Mouse (Mus musculus): Measurements from ENCODE around the gene Faf1.

Faf1 gene

DNA sequence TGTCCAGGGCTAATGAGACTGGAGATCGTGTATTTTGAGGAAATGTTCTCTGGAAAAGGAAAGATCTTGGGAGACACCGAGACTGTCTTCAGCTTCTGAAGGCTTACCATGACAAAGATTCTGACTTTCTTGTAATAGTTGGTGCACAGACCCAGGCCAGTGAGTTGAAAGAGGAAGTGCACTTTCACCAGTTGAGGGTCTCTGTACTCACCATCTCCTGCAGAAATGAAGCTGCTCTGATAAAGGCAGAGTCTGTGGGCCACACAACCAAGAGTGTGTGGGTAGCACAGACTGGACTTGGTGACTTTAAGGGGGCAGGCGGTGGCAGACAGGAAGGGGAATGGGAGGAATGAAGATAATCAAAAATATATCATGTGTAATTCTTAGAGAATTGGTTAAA lies 260.2 kb downstream of the Faf1 start:
- no peak for DNase-seq

DNA sequence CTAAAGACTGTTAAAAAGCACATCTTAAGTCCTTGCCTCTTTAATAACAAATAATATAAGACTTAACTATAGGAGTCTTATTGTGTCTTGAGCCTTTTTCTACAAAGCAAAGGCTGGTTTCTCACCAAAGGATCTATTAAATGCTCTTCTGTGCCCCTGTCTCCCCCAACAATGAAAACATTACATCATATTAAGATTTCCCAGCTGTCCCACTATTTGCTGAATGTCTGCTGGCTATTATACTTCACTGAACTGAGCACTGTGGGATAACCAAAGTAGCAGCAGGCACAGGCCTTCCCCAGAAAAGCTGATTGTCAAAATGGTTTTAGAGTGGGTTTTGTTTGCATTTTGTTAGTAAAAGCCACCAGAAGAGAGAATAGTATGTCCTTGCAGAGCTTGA lies 262.9 kb downstream of the Faf1 start:
- DNase-seq = no peak

DNA sequence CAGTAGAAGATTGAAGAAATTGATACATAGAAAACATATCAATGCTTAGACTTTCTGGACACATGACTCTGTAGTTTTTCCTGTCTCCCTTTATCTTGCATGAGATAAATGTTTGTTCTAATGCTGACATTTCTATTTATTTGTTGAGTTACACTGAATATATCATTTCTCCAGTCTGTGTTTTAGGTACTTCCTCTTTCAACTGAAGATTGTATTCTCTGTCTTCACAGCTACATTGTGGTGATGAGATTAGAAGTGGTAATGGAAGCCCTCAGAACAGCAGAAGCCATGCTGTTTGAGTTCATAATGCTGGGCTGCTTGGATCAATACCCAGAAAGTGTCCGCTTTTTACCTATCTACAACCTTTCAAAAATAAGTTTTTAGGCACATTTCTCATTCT lies 269.2 kb downstream of the Faf1 start:
- DNase-seq = no peak

DNA sequence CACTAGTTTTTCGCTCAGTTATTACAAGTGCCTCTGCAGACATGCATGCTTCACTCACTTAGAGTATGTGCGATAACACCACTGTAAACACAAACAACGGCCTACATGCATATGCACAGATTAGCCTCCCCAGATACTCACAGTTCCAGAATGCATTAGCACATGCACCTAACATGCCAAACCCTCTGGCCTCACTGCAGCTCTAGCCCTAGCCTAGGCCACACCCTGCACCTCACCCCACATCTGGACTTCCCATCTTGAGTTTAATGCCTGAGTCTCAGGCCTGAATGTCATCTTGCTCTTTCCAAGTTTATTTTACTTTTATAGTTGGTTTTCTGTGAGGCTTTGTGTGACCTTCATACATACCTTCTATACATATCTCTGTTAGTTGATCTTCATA lies 272.9 kb downstream of the Faf1 start:
- no peak for DNase-seq

DNA sequence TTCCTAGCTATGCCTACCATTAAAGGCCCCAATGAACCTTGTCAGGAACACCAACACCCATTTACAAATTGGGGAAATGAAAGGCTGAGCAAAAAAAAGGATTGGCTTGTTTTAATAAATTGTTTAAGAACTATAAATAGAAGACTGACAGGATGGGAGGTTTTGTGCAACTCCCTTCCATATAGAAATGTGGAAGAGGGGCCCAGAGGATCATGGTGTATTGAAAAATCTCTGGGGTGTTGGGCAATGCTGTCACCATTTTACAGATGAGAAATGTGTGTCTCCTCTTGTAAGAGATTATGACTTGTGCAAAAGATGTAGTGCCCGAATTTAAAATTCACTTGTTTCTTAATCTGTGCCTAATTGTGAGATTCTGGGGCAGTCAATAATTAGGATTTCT lies 277.1 kb downstream of the Faf1 start:
- DNase-seq = no peak

DNA sequence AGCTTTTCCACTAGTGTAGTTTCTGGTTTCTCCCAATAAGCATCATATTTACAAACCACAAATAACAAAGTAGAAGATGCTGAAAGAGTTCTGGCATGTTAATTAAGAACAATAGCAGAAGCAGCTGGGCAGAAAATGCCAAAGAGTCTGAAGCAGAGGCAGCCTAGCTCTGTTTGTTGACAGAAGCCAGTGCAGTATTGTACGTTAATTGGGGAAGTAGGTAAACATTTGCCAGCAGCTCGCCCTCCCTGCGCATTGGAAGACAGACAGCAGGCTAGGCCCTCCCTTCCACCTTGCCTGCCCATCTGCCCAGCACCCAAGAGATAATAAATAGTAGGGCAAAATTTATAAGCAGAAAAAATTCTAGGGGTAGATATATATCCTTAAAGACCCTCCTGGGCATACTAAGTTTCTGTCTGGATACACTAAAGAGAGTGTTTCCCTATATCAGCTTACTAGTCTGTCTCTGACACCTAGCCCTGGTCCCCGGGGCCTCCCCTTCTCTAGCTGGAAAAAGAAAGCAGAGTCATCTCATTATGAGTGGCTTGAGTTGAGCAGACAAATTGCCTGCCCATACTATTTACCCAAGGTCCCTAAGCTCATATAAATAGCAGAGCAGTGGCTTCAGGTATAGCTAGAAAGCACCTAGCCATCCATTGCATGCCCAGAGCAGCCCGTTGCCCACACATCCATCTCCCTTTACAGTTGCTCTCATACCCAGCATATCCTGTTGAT lies 284.0 kb downstream of the Faf1 start:
- DNase-seq = no peak

DNA sequence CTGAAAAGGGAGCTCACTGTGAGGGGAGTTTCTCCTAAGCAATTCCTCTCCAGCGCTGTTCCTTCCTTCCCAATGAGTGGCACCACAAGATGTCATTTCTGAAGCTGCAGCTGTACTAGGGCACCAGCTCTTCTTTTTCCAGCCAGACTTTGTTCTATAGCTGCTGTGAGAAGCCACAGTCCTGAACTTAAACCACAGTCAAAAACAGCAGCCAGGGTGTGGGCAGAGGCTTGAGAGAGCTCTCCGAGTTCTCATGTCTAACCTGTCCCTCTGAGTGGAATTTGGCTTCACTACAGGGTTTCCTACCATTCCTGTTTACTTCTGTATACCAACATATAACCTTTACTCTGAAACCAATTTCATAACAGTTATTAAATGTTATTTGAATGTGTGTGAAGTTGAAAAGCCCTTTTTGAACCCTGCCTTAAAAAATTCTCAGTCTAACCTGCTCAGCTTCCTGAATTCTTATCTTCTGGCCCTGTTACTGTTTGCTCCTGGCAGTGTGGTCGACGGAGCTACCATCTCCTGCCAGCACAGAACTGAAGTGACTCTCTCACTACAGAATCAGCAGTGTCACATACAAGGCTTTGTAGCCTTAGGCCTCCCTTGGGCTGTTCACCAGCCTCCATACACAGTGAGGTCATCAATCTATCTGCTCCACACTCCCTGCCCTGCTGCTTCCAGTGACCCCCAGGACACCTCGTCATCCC lies 287.3 kb downstream of the Faf1 start:
- DNase-seq = no peak

DNA sequence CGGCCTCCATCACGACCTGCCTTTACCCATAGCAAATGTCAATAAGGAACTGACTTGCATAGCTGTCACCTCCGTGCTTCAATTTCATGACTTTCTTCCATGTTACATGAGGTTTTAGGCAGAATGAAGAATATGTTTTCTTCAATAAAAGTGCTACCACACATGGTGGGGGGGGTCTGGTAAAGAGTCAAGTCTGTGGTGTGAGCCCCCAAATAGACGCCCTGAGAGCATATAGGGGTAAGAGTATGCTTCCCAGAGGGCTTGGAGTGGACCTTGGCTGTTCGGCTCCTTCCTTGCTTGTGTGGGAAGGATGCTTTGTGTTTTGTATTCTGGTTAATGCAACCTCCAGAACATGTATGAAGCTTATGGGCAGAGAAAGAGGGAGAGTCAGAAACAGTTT lies 293.2 kb downstream of the Faf1 start:
- DNase-seq = no peak

DNA sequence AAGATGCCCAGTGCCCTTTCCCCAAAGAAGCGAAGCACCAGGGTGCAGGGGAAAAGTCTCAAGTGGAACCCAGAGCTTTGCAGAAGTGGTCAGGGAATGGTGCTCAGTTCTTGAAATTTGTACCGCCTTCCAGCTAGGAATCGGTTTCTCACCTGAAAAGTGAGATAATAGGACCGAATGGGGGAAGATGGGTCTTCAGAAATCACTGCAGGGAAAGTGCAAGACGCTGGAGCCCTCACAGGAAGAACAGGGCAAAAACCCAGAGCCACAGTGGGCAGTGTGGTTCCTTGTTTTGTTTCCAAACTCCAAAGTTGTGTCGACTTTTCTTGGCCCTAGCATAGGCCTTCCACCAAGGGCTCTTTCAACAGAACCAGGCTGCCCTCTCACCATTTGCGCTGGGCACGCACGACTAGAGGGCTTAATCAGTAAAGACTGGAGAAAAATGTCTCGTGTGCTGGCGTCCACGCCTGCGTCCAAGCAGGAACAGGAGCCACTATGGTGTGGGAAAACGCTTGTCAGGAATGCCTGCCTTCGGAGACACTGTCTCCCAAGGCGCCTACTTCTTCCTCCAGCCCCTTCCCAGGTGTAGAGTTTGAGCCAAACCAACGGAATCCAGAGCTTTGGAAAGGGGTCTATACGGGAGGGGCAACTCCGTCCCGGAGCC lies 297.7 kb downstream of the Faf1 start:
- DNase-seq = no peak

DNA sequence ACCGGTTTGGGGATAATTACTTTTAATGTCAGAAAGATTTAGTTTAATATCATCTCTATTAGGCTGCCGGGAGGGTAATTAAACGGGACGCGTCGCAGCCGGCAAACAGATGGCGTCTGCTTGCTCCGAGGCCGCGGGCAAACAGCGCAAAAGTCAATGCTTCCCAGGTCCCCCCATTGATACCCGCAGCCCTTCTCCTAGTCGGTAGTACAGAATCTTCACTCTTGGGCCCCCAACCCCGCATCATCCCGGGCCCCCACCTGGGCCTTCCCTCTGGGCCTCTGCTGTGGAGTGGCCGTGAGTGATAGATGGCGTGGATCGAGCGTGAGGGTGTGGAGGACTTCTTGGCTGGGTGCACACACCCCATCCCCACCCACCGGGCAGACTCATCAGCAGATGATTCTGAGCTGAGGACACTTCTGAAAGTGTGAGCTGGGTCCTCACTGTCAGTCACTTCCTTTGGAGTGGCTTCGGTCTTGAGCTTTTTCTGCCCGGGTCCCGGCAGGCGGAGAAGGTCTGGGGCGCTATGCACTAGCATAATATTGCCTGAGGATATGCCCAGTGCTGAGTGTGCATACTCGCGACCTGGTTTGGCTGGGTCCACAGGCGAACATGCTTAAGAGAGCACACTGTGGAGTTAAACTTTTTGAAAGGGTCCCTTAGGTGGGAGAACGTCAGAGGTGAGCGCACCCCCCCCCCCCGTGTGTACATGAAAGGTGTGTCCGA lies 298.4 kb downstream of the Faf1 start:
- DNase-seq = no peak

DNA sequence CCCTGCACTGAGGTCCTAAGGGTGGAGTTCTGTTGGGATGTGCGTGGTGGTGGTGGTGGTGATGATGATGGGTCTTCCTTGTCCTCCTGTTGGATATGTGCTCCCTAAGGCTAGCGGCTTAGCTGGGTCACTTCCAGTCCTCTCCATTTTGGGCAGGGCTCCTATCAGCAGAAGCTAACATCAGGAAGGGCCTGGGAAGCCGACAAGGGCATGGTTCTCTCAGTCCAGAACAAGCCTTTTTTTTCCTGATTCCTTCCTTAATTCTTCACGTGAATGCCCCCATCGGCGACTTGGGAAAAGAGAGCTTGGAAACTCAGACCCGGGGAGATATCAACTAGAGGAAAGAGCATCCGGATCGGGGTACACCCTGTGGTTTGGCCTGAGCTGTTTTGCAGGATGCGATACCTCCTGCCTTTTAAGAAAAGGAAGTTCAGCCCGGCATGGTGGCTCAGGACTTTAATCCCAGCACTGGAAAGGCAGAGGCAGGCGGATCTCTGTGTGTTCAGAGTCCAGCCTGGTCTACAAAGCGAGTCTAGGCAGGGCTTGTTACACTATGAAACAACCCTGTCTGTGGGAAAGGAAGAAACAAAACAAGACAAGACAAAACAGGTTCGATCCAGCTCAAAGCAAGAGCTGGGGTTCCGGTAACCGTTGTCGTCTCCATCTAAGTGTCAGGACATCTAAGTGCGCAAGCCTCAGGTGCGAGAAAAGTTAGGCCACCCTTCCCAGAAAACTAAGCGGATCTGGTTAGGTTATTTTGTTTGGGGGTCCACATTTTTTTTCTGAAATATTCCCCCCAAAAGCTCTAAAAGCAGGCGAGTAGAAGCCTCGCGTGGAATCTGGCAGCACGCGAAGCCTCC lies 299.2 kb downstream of the Faf1 start:
- DNase-seq = no peak

DNA sequence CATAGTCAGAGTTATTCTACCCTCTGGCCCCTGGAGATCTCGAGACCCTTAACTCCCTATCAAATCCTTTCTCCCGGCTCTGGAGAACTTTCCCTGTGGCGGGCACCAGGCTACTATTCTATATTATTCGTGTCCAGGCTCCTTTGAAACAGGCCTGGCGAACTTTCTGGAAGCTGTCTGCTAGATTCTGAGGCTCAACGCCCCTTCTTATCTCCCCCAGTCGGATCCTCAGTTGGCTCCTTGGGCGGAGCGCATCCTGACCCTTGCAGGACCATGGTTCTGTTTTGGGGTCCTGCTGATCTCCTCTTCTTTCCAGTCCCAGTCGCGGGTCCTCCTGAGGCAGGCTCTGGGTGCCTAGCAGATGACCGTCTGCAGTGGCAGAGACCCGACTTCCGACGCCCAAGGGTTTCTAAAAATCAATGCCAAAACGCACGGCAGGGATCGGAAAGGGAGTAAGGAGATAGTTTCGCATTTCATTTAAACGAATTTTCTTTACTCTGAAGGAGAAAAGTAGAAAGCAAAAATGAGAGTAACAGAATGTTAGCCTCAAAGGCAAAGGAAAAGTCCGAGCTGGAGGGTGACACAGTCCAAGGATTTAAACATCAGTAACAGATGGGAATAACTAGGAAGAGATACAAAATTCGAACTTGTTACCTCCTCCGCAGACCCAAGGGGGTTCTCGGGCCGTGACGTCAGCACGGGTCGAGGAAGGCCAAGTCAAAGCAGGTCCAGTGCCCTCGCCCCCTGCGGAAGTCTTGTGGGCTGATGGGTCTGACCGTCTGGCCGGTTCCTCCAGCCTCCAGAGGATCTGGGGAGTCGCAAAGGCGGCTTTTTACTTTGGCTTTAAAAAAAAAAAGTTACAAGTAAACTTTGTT lies 300.1 kb downstream of the Faf1 start:
- no peak for DNase-seq

DNA sequence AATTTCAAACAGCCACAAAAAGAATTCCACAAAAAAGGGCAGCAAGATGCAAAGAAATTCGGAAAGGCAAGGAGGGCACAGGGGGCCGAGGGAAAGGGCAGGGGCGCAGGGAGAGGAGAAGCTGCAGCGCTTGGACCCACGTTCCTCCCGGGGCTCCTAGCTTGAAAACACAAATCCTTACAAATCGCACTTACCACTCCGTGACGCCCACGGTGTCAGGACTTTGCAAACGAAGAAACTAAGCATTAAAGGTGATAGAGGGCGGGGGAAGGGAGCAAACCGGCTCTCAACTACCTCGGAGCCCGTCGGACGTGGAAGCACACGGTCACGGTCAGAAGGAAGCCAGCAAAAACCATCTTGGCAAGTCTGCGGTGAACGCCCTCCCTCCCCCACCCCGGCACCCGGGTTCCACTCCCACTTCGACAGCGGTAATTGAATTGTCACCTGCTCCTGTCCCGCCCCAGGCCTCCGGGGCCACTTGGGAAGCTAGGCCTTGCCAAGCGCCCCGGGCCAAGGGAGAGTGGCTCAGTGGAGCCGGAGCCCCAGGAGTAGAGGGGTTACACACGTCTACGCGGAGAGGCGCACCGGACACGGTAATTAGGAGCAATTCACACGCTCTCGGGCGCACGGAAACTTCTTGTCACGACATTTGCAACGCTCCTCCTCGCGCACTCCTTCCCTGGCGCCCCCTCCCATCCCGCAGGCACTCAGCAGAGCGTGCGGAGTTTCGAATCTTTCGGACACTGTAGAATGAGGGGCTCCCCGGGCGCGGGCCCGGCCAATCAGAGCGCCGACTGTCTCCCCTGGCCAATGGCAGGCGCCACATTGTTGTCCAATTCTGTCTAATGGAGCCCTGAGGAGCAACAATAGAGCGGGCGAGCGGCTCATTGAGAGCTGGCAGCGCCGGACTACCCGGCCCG lies 301.0 kb downstream of the Faf1 start, which contains the start of gene Dmrta2:
Gene Dmrta2 (plus strand): TSS at position 906 of the 920 bp plus-strand sequence.
- no peak for DNase-seq

DNA sequence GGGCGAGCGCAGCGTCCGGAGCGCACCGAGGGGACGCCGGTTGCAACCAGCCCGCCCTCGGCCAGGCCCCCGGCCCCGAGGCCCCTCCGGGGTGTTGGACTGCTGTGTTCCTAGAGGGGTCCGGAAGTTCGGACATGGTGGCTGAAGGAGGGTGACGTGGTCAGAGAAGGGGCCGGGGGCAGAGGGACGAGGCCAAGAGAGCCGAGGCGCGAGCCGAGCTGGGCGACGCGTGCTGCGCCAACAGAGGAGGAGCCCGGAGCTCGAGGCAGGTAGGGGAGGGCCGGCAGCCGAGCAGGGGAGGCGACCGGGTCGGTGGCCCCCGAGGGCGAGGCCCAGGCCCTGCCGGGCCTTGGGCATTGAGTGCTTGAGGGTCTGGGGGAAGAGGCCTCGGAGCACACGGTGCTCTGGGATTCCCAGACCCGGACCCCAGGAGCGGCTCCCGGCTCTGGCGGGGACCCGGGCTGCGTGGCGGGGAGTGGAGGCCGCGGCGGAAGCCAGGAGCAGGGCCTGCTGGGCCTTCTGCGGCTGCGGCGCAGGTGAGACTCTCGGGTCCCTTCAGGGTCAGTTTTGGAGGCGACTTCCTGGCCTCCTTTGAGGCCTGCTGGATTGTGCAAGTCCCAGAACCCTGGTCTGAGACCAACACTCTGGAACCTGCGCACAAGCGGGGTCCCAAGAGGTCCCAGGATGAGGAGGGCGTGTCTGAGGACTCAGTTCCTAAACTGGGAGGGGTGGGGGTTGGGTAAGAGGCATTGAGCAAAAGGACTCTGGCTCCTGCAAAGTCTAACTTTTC lies 301.9 kb downstream of the Faf1 start:
- no peak for DNase-seq

DNA sequence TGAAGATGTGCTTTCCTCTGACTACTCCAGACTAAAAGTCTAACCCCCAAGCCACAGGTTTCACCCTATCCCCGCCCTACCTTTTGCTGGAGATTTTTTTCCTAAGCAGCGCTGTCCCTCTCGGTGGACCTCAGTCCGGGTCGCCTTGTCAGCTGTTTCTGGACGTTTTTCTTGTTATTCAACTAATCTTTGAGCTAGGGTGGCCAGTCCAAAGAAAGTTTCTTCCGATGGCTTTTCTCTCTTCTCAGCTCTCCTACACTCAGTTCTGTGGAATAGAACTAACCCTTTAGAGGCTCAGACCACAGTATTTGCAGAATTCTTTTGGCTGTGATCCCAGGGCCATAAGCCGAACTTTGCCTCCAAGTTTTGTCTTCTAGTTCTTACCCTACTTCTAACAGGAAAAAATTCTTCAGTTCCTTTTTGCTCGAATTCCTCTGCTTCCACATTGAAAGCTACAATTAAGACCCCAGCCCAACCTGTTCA lies 302.5 kb downstream of the Faf1 start:
- DNase-seq = no peak

DNA sequence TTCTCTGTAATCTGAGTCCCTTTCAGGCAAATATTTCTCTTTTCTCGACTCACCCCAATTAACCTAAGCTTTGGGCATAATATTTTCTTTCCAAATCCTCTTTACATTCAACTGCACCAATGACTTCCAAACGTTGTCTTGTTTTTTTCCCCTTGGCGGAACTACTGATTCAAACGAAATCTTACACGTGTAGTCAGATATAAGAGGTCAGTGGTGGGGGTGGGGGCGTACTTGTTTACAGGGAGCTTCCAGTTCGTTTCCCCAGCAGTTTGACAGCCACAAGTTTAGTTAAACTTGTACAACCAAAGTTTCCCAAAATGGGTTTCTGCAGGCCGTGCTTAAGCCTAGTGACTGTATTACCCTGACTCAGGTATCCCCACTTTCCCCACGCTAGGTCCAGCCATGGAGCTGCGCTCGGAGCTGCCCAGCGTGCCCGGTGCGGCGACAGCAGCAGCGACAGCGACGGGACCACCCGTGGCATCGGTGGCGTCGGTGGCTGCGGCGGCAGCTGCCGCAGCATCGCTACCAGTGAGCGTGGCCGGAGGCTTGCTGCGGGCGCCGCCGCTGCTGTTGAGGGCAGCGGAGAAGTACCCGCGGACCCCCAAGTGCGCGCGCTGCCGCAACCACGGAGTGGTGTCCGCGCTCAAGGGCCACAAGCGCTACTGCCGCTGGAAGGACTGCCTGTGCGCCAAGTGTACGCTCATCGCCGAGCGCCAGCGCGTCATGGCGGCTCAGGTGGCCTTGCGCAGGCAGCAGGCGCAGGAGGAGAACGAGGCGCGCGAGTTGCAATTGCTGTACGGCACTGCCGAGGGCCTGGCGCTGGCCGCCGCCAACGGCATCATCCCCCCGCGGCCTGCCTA lies 303.3 kb downstream of the Faf1 start:
- no peak for DNase-seq

DNA sequence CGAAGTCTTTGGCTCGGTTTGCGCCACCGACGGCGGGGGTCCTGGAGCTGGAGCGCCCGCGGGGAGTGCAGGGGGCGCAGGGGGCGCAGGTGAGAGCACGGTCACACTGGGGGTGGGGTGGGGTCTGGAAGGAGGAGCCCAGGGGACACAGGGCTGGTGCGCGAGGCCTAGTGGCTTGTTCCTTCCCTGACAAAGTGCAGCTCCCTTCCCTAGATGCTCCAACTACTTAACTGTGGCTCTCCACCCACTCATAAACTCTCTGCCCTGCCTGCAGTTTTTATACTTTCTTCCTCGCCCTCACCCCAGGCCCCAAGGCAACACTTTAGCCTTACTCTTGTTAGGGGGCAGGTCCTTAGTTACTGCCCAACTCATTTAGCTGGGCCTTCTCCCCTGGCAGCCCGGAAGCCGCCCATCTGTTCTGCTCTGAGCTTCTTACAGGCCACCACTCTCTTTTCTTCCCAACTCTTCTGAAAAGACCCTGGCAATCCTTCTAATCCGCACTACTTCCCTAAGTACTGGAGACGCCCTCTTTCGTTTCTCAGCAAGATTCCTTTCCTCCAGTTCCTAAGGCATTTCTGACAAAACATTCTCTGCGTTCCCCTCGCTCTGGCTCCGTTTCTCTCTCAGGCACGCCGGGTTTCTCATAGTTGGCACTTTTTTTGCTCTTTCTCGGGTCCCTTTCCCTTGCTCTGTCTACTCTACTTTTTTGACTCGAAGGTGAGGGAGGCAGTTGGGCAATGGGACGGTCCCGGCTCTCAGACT lies 304.1 kb downstream of the Faf1 start:
- DNase-seq = no peak

All from cerebellum, postnatal 25 days (tissue).